Mouse (Mus musculus) MN1 (cell line): Measurements from ENCODE around the gene Ube2cbp.

ENCODE experiments used
- DNase-seq: peaks from one replicate; pipeline ENCODE4 v3.0.0-alpha.2; 2016; ENCODE audit warnings: low spot score

Gene Ube2cbp

GRCm38 (mm10) chr9:86435510-86435909 is 29.2 kb downstream of the Ube2cbp start:
- DNase-seq, result no peak

- no peak for DNase-seq
Observed at GRCm38 (mm10) chr9:86423331-86423730, 41.4 kb downstream of the Ube2cbp start.

- no peak for DNase-seq
Observed at GRCm38 (mm10) chr9:86419366-86419765, 45.4 kb downstream of the Ube2cbp start.

- no peak for DNase-seq
Observed at GRCm38 (mm10) chr9:86417971-86418370, 46.8 kb downstream of the Ube2cbp start.

GRCm38 (mm10) chr9:86395785-86396184 is 69.0 kb downstream of the Ube2cbp start:
- DNase-seq, result no peak

GRCm38 (mm10) chr9:86395012-86395411 is 69.7 kb downstream of the Ube2cbp start:
- no peak for DNase-seq

- DNase-seq, result no peak
Observed at GRCm38 (mm10) chr9:86393586-86394272, 71.0 kb downstream of the Ube2cbp start.

- DNase-seq, result no peak
Observed at GRCm38 (mm10) chr9:86391467-86391866, 73.3 kb downstream of the Ube2cbp start.

GRCm38 (mm10) chr9:86390713-86391112 is 74.0 kb downstream of the Ube2cbp start:
- DNase-seq, result no peak

- DNase-seq, result no peak
Observed at GRCm38 (mm10) chr9:86388538-86388937, 76.2 kb downstream of the Ube2cbp start.

GRCm38 (mm10) chr9:86376923-86377322 is 87.8 kb downstream of the Ube2cbp start:
- DNase-seq, result no peak

GRCm38 (mm10) chr9:86372783-86373567 is 91.8 kb downstream of the Ube2cbp start:
- no peak for DNase-seq

GRCm38 (mm10) chr9:86369208-86369607 is 95.5 kb downstream of the Ube2cbp start:
- no peak for DNase-seq

GRCm38 (mm10) chr9:86360536-86360935 is 104.2 kb downstream of the Ube2cbp start:
- peak; percentile 14 for DNase-seq

- DNase-seq, result no peak
Observed at GRCm38 (mm10) chr9:86355851-86356250, 108.9 kb downstream of the Ube2cbp start.

GRCm38 (mm10) chr9:86351491-86351890 is 113.3 kb downstream of the Ube2cbp start:
- no peak for DNase-seq

- DNase-seq, result no peak
Observed at GRCm38 (mm10) chr9:86336792-86337191, 128.0 kb downstream of the Ube2cbp start.

- no peak for DNase-seq
Observed at GRCm38 (mm10) chr9:86336361-86336760, 128.4 kb downstream of the Ube2cbp start.

GRCm38 (mm10) chr9:86335588-86335987 is 129.2 kb downstream of the Ube2cbp start:
- DNase-seq, result no peak

- DNase-seq, result no peak
Observed at GRCm38 (mm10) chr9:86334357-86334756, 130.4 kb downstream of the Ube2cbp start.

- DNase-seq, result no peak
Observed at GRCm38 (mm10) chr9:86330591-86330990, 134.2 kb downstream of the Ube2cbp start.

- DNase-seq, result no peak
Observed at GRCm38 (mm10) chr9:86328270-86328669, 136.5 kb downstream of the Ube2cbp start.

- no peak for DNase-seq
Observed at GRCm38 (mm10) chr9:86327341-86327740, 137.4 kb downstream of the Ube2cbp start.
